Mouse (Mus musculus): Measurements from ENCODE around the gene Kcnc2. TPM values are rescaled to one million over a fixed set of nuclear protein-coding genes. Genes with fewer than 3 reads are reported as not detected.
"Not testable (repeated sequence)": the region's sequence is repeated elsewhere in the genome, so short reads cannot be mapped to it uniquely, and the experiment has no call there.

Gene Kcnc2
- 0.42 and 0.51 TPM in 2 replicates for polyA plus RNA-seq (2015; fragmentation: Nextera tagmentation; extraction: Ambion mirVana)

DNA sequence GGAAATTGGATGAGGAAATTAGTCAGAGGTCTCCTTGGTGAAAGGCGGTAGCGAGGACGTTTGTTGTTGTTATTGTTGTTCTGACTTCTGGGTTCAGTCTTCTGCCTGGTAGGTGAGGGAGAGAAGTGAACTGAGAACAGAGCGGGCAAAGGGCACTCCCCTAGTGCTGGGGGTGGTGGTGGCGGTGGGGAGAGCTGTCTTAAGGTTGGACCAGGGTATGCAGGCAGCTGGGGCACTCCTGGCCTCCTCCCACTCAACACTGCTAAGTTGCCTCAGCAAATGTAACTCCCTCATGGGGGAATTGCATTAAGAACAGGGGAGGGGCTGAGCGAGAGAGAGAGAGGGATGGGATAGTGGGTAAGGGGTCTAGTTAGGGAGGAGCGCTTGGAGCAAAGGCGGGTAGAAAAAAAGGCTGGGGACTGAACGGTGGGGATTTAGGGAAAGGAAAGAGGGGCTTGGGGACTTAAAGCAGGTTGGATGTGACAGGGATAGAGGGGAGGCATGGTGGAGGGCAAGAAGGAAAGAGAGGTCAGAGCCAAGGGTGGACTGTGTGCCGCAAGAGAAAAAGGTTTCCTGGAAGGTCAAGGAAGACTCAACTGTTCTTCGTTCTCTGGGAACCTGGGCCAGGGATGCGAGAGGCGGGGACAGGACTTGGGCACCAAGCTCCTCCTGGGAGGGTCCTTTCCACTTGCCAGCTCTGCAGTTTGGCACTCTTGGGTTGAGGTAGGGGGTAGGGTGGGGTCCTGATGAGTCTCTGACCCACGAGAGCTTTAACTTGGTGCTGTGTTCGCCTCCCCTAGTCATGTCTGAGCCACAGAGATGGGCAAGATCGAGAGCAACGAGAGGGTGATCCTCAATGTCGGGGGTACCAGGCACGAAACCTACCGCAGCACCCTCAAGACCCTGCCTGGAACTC lies at the start of gene Kcnc2:
Gene Kcnc2, plus strand, starts transcription at position 235 of the 916 bp plus-strand sequence.
- H3K36me3 ChIP-seq: no peaks in the 10 kb centered on the region
- peaks cover 23% of the 10 kb centered on the region for H3K4me1 ChIP-seq
- H3K9me3 ChIP-seq: no peaks in the 10 kb centered on the region
- H3K27ac ChIP-seq: no peak within 1 kb of the TSS
- H3K4me3 ChIP-seq: peak within 1 kb of the TSS; percentile 44
- WGBS: 2% methylated on average over 20 of the region's 20 CpGs
- H3K27me3 ChIP-seq: peaks cover 61% of the 10 kb centered on the region
- no peak for ATAC-seq (ENCODE audit: insufficient number of reproducible peaks, low FRiP score, low TSS enrichment, low read depth)
- peak within 1 kb of the TSS; percentile 21; the same call in 1 of the 2 replicates for H3K9ac ChIP-seq
- H3K4me2 ChIP-seq: peak within 1 kb of the TSS; percentile 90

GRCm38 (mm10) chr10:112227073-112227472 lies 43.8 kb upstream of the Kcnc2 start:
- Histone ChIP-seq H3K27me3 (no peaks in the 10 kb centered on the region), H3K4me3 (no peak overlapping the region), H3K4me2 (no peak overlapping the region), H3K36me3 (no peaks in the 10 kb centered on the region), H3K27ac (no peak overlapping the region), H3K9ac (no peak overlapping the region), H3K9me3 (no peaks in the 10 kb centered on the region), H3K4me1 (no peaks in the 10 kb centered on the region)
- no peak for ATAC-seq (ENCODE audit: insufficient number of reproducible peaks, low FRiP score, low TSS enrichment, low read depth)
- 57% methylated on average over 1 of the region's 1 CpGs for WGBS

DNA sequence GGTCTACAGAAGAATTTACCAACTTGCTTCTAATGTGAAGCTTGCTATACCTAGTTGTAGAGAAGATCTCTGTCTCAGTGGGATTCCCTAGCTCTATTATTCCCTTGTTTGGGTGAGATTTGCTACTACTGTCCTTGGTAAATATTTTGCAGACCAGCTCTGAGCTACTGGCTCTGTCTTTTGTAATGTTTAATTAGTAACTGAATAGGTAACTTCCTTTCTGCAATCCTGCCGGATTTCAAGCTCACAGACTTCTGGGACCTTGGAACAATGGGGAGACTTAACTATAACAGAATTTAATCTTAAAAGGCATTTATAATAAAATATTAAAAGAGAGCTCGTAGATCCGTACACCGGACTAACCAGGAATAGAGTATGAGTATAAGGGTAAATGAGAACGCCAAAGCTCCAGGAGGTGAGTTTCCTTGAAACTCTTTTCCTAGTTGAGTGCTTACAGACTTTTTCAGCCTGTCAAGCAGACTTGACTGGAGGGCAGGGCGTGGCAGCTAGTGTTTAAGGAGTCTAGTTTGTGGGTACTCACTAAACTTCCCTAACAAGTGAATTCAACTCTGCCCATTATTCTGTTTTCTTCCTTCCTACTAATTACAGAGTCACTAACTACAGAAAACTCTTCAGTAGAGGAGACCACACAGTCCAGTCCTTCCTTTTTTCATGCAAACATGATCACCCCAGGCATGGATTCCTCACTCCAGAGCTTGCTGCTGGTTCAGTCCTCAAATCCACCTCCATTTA lies 41.7 kb upstream of the Kcnc2 start:
- not testable (repeated sequence) for ATAC-seq (ENCODE audit: insufficient number of reproducible peaks, low FRiP score, low TSS enrichment, low read depth); H3K4me2 ChIP-seq
- WGBS: 49% methylated on average over 6 of the region's 6 CpGs

DNA sequence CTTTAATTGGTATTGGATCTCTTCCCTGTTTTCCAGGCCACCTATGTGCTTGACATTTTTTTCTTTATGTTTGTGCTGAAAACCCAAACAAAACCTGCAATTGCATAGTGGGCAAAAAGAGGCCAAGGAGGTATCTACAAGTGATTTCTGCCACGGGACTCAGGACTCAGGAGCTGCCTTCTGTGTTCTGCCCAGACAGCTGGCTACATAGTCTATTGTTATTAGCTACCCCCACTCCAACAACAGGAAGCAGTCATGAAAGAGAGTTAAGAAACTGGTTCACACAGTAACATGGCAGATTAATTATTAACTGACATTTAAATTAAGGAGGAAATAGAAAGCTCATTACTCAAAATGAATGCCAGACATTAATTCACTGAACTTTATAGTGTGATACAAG lies 38.2 kb upstream of the Kcnc2 start:
- H3K4me2 ChIP-seq; H3K27me3 ChIP-seq; ATAC-seq (ENCODE audit: insufficient number of reproducible peaks, low FRiP score, low TSS enrichment, low read depth); H3K9ac ChIP-seq; H3K9me3 ChIP-seq; H3K27ac ChIP-seq; H3K36me3 ChIP-seq; H3K4me1 ChIP-seq; H3K4me3 ChIP-seq: not testable (repeated sequence)
- 33% methylated on average over 1 of the region's 1 CpGs for WGBS

More for the DNA sequence above, 41.7 kb upstream of the Kcnc2 start:
- not testable (repeated sequence) for H3K36me3 ChIP-seq, H3K4me3 ChIP-seq, H3K4me1 ChIP-seq, H3K27me3 ChIP-seq, H3K9me3 ChIP-seq, H3K9ac ChIP-seq, H3K27ac ChIP-seq

GRCm38 (mm10) chr10:112235396-112235940 lies 35.5 kb upstream of the Kcnc2 start:
- not testable (repeated sequence) for H3K4me2 ChIP-seq; H3K27me3 ChIP-seq; H3K27ac ChIP-seq; H3K4me3 ChIP-seq; ATAC-seq (ENCODE audit: insufficient number of reproducible peaks, low FRiP score, low TSS enrichment, low read depth); H3K9ac ChIP-seq; H3K4me1 ChIP-seq; H3K36me3 ChIP-seq; H3K9me3 ChIP-seq
- WGBS: 79% methylated on average over 5 of the region's 5 CpGs

DNA sequence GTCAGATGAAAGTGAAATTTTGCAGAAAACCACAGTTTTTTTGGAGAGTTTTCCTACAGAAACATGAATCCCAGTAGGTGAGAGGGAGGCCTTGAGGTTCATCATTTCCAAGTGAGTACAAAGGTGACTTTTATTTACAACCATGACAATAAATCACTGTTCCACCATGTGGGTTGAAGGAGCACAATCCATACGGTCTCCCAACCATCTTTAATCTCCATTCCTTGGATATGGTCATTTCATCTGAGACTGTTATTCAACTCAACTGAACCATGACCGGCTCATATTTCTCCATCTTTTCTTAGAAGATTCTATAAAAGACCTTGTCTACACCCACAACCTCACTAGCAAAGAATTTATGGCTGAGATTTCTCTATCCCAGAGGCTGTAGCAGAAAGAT lies 22.6 kb upstream of the Kcnc2 start:
- no peaks in the 10 kb centered on the region for H3K27me3 ChIP-seq
- WGBS: 63% methylated on average over 2 of the region's 2 CpGs
- no peaks in the 10 kb centered on the region for H3K4me1 ChIP-seq
- H3K4me3 ChIP-seq: no peak overlapping the region
- no peaks in the 10 kb centered on the region for H3K9me3 ChIP-seq
- H3K4me2 ChIP-seq: no peak overlapping the region
- no peaks in the 10 kb centered on the region for H3K36me3 ChIP-seq
- H3K27ac ChIP-seq: no peak overlapping the region
- no peak overlapping the region for H3K9ac ChIP-seq
- no peak for ATAC-seq (ENCODE audit: insufficient number of reproducible peaks, low FRiP score, low TSS enrichment, low read depth)

DNA sequence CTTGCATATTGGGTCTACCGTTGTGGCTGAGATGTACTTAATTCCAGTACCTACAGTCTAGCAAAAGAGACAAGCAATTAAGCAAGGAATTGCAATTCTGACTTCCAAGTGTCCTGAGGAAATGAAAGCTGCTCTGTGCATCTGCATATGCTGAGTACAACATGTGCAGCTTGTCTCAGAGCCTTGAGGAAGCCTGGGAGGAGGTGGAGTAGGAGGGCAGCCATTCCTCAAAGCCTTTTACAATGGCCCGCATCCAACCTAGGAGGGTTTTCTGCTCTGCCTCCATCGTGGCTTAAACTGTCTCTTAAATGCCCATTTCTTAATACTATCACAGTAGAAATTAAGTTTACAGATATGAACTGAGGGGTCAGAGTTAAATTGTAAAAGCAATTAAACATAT lies 7.5 kb upstream of the Kcnc2 start:
- no peak overlapping the region for H3K9ac ChIP-seq
- no peaks in the 10 kb centered on the region for H3K4me1 ChIP-seq
- ATAC-seq (ENCODE audit: insufficient number of reproducible peaks, low FRiP score, low TSS enrichment, low read depth): no peak
- 74% methylated on average over 3 of the region's 3 CpGs for WGBS
- no peaks in the 10 kb centered on the region for H3K9me3 ChIP-seq
- no peak overlapping the region for H3K4me3 ChIP-seq
- 0 out of 2 replicates have a peak, but pooled peaks cover 8% of the 10 kb centered on the region for H3K27me3 ChIP-seq
- no peak overlapping the region for H3K27ac ChIP-seq
- H3K36me3 ChIP-seq: no peaks in the 10 kb centered on the region
- H3K4me2 ChIP-seq: no peak overlapping the region

- Histone ChIP-seq H3K4me2 (peak overlapping the region; percentile 90), H3K36me3 (no peaks in the 10 kb centered on the region)
- ATAC-seq (ENCODE audit: insufficient number of reproducible peaks, low FRiP score, low TSS enrichment, low read depth): no peak
Measured at GRCm38 (mm10) chr10:112269481-112269880, 1.4 kb upstream of the Kcnc2 start.

GRCm38 (mm10) chr10:112269939-112270781 lies 761 bp upstream of the Kcnc2 start:
- Histone ChIP-seq H3K27ac (no peak overlapping the region), H3K36me3 (no peaks in the 10 kb centered on the region), H3K9me3 (no peaks in the 10 kb centered on the region), H3K4me2 (peak overlapping the region; percentile 90), H3K4me3 (peak overlapping the region; percentile 44), H3K27me3 (peaks cover 61% of the 10 kb centered on the region), H3K4me1 (peaks cover 23% of the 10 kb centered on the region), H3K9ac (peak overlapping the region; percentile 21; the same call in 1 of the 2 replicates)
- no peak for ATAC-seq (ENCODE audit: insufficient number of reproducible peaks, low FRiP score, low TSS enrichment, low read depth)
- under 1% methylated on average over 43 of the region's 43 CpGs for WGBS

More at GRCm38 (mm10) chr10:112269481-112269880, 1.4 kb upstream of the Kcnc2 start:
- 73% methylated on average over 3 of the region's 3 CpGs for WGBS
- Histone ChIP-seq H3K4me3 (peak overlapping the region; percentile 44; the same call in 1 of the 2 replicates), H3K4me1 (peaks cover 23% of the 10 kb centered on the region), H3K9ac (no peak overlapping the region), H3K27me3 (peaks cover 61% of the 10 kb centered on the region), H3K9me3 (no peaks in the 10 kb centered on the region), H3K27ac (no peak overlapping the region)

GRCm38 (mm10) chr10:112271803-112272165 lies 863 bp downstream of the Kcnc2 start:
- ATAC-seq (ENCODE audit: insufficient number of reproducible peaks, low FRiP score, low TSS enrichment, low read depth): no peak
- H3K9me3 ChIP-seq: no peaks in the 10 kb centered on the region
- WGBS: under 1% methylated on average over 36 of the region's 36 CpGs
- no peak overlapping the region for H3K27ac ChIP-seq
- no peak overlapping the region for H3K9ac ChIP-seq
- H3K27me3 ChIP-seq: peaks cover 61% of the 10 kb centered on the region
- H3K4me1 ChIP-seq: peaks cover 23% of the 10 kb centered on the region
- no peaks in the 10 kb centered on the region for H3K36me3 ChIP-seq
- peak overlapping the region; percentile 90 for H3K4me2 ChIP-seq
- peak overlapping the region; percentile 44 for H3K4me3 ChIP-seq

- ATAC-seq (ENCODE audit: insufficient number of reproducible peaks, low FRiP score, low TSS enrichment, low read depth): no peak
- Histone ChIP-seq H3K9me3 (no peaks in the 10 kb centered on the region), H3K4me3 (peak overlapping the region; percentile 44), H3K27ac (no peak overlapping the region), H3K27me3 (peaks cover 61% of the 10 kb centered on the region), H3K36me3 (no peaks in the 10 kb centered on the region), H3K4me1 (peaks cover 23% of the 10 kb centered on the region), H3K4me2 (peak overlapping the region; percentile 90), H3K9ac (no peak overlapping the region)
- 15% methylated on average over 14 of the region's 14 CpGs for WGBS
Measured at GRCm38 (mm10) chr10:112272171-112272570, 1.2 kb downstream of the Kcnc2 start.

Data from limb, embryonic 15.5 days (tissue).